Mouse (Mus musculus): Measurements from ENCODE around the gene Fbxo4.

- TF ChIP-seq EP300 (IDR thresholded peaks at IDR 0.05; ENCODE audit: low read length), result no peak
- no peak for TF ChIP-seq CTCF (conservative IDR thresholded peaks at IDR 0.05 in 1 of 2, IDR thresholded peaks at IDR 0.05 in 1 of 2; ENCODE audit: low read depth in 2 of 2, low read length in 2 of 2)
- TF ChIP-seq SIN3A (IDR thresholded peaks at IDR 0.05; ENCODE audit: low read length), result no peak
- no peak for TF ChIP-seq ETS1 (conservative IDR thresholded peaks at IDR 0.05; ENCODE audit: low read depth, low read length)
- no peak for TF ChIP-seq CHD2 (IDR thresholded peaks at IDR 0.05; ENCODE audit: low read length)
- no peak for TF ChIP-seq RAD21 (IDR thresholded peaks at IDR 0.05; ENCODE audit: low read depth, low read length)
Measured at GRCm38 (mm10) chr15:3999144-3999543, 19.8 kb upstream of the Fbxo4 start.

Data from CH12.LX (cell line).